Mouse (Mus musculus): Measurements from ENCODE around the gene Dennd4a.

The Dennd4a gene
- long read RNA-seq, experiment 1, partial matches to known transcripts = 0 of 3 reads
- long read RNA-seq, experiment 1, other reads (novel, unspliced or antisense) = 3 of 3 reads
- long read RNA-seq, experiment 2, partial matches to known transcripts = 1 of 3 reads
- long read RNA-seq, experiment 2, other reads (novel, unspliced or antisense) = 2 of 3 reads

DNA sequence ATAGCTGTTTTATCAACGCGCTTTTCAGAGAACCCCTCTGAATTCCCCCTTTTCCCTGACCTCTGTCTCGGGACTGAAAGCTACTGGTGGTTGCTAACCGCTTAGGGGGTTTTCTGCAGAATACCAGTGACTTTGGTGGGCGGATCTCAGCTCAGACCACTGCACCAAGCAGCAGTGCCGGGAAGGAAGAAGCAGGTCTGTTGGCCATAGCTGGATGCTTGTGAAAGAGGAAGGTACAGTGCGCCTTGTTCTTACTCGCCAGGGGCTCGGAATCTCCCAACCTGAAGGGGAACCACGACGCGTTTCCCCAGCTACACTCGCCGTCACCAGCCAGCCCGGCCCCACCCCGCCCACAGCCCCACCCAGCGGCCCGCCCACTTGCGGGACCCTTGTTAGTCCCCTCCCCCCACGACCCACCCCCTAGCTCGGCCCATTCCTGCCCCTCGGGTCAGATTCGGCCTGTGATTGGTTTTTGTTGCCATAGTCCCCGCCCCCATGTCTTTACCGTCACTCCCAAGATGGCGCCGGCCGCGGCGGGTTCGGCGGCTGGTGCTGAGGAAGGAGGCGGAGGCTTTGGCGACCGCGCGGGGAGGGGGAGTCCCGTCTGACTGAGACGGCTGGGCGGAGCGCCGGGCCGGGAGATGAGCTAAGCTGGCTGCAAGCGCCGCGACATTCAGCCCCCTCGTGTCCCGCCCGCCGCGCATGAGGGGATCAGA is at the start of gene Dennd4a:
Gene Dennd4a (plus strand): TSS at position 519 of the 716 bp plus-strand sequence.
- intact Hi-C loops (cut with DNase I) = no loop called here

DNA sequence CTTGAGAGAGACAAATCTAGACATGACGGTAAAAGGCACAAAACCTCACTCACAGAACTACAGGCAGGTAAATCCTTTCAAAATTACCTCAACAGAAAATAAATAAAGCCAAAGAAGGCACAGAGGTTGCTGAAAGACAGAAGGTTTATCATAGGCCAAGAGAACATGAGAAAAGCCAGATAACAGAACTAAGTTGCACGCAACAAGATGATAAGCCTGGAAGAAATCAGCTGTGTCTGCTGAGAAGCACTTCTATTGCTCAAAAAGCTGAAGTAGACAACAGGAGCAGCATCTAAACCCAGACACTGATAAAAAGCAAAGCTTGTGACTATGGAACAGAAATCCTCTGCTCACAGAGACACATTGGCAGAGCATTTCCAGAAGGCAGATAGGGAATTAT is 46.3 kb upstream of the Dennd4a start:
- intact Hi-C loops (cut with DNase I) = no loop called here

DNA sequence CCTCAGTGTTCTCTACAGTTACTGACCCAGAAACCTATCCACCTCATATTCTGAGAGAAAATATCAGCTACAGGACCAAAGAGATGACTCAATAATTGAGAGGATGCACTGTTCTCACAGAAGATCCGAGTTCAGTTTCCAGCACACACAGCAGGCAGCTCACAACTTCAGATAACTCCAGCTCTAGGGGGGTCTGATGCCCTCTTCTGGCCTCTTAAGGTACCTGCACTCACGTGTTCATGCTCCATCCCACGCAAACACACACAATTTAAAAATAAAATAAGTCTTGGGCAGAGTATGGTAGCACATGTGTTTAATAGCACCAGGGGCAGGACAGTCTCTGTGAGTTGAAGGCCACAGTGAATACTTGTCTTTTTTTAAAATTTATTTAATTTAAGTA is 45.0 kb upstream of the Dennd4a start:
- intact Hi-C loops (cut with DNase I) = no loop called here

DNA sequence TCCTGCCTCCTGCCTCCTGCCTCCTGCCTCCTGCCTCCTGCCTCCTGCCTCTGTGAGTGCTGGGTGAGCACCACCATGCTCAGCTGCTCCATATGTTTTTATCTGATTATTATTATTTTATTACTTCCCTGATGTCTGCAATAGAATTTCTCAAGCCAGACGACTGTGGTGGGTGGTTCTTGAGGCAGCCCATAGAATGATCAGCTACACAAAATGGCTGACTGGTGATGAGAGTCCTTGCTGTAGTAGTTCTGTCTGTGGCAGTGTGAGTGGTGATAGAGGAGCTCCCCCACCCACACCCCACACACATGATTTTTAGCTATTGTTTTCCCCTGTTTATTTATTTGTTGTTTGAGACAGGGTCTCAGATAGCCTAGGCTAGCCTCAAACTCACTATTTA is 43.3 kb upstream of the Dennd4a start:
- intact Hi-C loops (cut with DNase I) = no loop called here

DNA sequence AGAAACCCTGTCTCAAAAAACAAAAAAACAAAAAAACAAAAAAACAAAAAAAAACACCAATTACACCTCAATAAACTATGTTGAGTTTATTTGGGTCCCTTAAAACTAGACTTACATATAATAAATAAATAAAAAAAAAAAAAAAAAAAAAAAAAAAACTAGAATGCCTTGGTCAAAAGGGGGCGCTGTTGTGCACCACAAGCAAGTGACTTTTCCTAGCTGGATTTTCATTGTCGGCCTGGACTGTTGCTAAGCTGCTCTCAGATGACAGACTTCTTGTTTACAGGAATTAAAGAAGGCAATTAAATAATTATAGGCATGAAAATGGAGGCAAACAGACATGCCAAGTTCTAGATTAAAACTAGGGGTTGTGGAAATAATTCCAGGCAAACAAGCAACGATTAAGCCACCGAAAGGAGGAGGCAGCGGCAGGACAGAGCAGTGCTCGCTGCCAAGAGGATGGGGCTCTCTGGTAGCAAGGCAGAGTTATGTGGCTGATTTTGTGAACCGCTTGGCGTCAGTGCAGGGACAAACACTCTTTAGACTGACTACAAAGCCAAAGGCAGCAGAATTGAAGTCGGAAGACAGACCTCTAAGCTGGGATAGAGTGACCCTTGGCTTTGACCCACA is 42.0 kb upstream of the Dennd4a start:
- intact Hi-C loops (cut with DNase I) = no loop called here

DNA sequence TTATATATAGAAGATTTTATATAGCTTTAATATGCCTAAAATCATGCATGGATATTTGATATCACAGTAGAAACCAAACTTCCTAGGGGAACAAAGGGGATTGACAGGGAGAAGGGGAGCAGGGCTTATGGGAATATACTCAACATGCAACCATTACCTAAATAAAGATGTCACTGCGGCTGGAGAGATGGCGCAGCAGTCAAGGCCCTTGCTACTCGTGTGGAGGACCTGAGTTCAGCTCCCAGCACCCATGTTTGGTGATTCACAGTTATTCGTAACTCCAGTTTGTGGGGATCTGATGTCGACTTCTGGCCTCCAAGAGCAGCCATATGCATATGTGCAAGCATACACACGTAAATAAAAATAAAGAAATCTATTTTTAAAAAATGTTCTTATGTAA is 41.2 kb upstream of the Dennd4a start:
- intact Hi-C loops (cut with DNase I) = loop anchor here (10.0 kb wide), 1 partner anchor 165 kb away; no protein-coding TSS in a partner anchor

DNA sequence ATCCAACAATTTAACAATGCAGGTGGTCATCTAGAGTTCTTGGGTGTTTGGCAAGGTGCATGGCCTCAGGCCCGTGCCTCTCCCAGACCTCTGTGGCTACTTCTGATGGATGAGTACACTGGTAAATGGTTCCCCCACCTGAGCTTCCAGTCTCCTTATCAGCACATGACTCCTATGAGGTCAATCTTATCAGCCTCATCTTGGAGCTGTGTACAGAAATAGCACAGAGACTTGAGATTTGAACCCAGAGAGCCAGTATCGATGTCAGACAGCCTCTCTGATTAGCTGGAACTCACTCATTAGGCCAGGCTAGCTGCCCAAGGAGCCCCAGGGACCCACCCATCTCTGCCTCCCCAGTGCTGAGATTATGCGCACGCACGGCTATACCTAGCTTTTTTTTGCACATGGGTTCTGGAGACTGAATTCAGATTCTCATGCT is 40.7 kb upstream of the Dennd4a start:
- intact Hi-C loops (cut with DNase I) = loop anchor here (10.0 kb wide), 1 partner anchor 164 kb away; no protein-coding TSS in a partner anchor

DNA sequence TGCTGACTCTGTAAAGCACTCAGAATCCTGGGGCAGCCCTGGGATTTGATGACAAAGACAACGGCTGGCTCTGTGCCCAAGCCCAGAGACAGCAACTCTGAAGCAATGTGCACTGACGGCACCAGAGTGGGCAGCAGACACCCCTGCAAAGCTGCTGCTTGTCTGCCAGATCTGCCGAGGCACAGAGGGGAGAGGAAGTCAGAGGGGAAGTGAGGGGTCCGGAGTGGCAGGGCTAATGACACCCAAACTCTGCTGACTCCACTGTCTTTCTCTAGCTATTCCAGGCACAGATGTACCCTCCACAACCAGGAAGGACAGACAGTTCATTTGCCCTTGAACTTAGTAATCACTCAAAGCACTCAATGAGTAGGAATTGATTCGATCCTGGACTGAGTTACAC is 39.9 kb upstream of the Dennd4a start:
- intact Hi-C loops (cut with DNase I) = loop anchor here (10.0 kb wide), 1 partner anchor 164 kb away; no protein-coding TSS in a partner anchor

DNA sequence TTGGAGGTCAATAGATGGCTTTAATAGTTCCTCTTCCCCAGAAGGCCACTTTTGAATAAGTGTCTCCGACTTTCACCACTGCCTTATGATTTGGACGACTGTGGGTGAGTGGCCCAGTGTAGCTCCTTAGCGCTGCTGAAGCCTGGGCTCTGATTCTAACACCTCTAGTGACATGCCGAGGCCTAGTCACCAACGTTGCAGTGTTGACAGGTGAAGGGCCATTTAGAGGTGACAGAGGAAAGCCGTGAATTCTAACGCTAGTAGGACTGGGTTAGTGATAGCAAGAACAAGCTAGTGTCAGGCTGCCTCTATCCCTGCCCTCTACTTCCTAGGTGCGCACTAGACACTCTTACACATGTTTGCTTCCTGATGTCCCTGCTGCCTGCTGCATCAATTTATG is 37.9 kb upstream of the Dennd4a start:
- intact Hi-C loops (cut with DNase I) = loop anchor here (10.0 kb wide), 1 partner anchor 162 kb away; no protein-coding TSS in a partner anchor

DNA sequence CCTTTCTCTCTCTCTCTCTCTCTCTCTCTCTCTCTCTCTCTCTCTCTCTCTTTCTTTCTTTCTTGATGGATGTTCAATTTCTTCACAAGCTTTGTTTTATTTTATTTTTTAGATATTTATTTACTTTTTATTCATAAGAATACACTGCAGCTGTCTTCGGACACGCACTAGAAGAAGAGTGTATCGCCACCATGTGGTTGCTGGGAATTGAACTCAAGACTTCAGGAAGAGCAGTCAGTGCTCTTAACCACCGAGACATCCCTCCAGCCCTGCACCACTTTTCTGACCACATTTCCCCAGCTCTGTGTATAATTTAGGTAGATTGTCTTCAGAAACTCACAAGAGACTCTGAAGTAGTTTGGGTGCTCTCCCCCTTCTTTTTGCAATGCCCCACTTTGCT is 37.2 kb upstream of the Dennd4a start:
- intact Hi-C loops (cut with DNase I) = loop anchor here (10.0 kb wide), 1 partner anchor 161 kb away; no protein-coding TSS in a partner anchor

DNA sequence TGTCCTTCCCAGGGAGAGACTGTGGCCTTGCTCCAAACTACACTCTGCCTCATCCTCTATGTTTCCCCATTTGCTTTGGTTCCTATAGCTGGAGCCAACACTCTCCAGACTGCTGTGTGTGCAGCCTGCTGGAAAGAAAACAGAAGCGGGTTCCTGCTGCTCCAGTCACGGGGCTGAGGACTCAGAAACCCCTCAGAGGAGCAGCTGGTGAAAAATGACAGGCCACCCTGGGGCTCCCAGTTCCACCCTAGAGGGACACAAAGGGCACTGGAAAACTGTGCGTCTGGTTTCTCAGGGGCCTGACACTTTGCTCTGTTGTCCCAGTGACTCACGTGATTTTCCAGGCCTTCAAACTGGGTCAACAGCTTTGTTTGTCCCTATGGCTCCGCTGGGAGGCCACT is 36.7 kb upstream of the Dennd4a start:
- intact Hi-C loops (cut with DNase I) = loop anchor here (10.0 kb wide), 1 partner anchor 160 kb away; no protein-coding TSS in a partner anchor

DNA sequence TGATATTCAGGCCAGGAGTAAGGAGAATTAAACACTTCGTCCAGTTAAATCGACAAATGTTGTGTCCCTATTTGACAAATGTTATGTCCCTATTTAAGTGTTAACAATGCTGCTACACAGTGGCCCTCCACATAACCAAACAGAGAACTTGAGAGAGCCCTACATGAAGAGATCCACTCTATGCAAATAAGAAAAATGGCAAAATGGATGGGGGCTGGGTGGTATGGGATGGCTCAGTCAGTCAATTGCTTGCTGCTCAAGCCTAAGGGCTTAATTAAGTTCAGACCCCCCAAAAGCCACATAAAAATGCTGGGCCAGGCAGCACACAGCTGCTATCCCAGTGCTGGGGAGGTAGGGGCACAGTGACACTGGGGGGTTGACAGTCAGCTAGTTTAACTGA is 36.3 kb upstream of the Dennd4a start:
- intact Hi-C loops (cut with DNase I) = loop anchor here (5.0 to 10.0 kb wide), 2 partner anchors 127 to 160 kb away; no protein-coding TSS in a partner anchor

DNA sequence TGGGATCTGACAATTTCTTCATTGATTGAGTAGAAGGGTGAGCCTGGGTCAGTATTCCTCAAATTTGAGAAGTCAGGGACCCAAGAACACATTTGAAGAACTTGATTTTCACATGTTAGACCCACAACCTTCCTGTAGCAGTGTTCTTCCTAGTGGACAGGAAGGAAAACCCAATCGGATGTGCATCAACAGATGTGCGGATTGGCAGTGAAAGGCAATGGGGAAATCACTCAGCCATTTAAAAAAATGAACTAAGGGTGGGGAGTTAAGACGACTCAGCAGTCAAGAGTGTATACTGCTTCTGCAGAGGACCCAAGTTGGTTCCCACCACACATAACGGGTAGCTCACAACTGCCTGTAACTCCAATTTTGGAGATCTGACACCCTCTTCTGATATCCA is 35.6 kb upstream of the Dennd4a start:
- intact Hi-C loops (cut with DNase I) = loop anchor here (5.0 to 10.0 kb wide), 2 partner anchors 127 to 159 kb away; no protein-coding TSS in a partner anchor

DNA sequence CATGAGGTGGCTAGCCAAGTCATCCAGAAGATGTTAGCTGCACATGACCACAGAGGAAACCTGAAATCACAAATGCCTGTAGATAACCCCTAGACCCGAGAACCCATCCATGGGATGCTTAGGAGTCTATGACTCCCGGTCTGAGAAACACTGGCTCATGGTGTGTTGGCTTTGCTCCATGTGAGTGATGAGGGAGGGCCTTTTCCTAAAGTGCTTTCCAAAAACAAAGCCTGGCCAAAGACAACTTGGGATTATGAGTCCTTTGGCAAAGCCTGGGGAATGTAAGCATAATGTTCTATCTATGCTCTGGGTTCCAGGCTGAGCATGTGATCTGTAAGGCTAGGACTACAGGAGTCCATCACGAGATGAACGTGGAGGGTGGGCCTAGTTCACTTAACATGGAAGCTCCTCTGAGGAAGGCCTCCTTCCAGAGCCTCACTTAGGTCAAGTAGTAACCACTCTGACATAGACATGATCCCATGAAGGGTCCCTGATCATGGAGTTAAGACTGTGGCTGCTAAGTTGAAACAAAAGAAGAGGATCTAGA is 33.6 kb upstream of the Dennd4a start:
- intact Hi-C loops (cut with DNase I) = loop anchor here (5.0 to 10.0 kb wide), 2 partner anchors 125 to 157 kb away; no protein-coding TSS in a partner anchor

DNA sequence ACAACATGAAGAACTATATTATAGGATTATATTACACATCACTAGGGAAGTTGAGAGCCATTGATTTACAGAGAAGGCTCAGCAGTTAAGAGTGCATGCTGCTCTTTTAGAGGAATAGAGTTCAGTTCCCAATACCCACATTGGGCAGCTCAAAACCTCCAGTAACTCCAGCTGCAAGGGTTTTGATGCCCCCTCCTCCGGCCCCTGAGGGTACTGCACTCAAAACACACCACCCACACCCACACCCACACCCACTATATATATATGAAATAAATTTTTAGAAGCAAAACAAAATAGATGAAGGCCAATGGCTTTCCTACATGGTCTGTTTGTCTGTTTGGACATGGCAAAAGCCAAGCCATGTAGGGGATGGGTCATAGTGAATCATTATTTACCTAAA is 33.0 kb upstream of the Dennd4a start:
- intact Hi-C loops (cut with DNase I) = loop anchor here (2.0 to 10.0 kb wide), 3 partner anchors 85 to 157 kb away; no protein-coding TSS in a partner anchor

DNA sequence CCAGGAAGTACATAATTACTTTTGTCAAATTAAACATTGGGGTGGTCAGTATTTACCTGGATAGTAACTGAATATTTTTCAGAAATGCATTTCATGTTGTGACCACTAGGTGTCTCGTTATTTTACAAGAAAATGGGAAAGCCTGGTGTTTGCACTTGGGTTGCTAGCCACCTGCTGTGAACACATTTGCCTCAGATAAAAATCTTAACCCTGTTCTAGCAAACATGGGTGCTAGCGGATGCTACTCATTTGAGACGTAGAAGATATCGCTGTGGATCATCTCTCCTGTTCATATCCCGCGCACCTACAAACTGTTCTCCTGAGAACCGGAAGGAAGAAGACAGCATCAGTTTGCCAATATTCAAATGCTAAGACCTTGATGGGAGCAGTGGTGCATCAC is 31.5 kb upstream of the Dennd4a start:
- intact Hi-C loops (cut with DNase I) = loop anchor here (2.0 to 10.0 kb wide), 3 partner anchors 83 to 155 kb away; no protein-coding TSS in a partner anchor

DNA sequence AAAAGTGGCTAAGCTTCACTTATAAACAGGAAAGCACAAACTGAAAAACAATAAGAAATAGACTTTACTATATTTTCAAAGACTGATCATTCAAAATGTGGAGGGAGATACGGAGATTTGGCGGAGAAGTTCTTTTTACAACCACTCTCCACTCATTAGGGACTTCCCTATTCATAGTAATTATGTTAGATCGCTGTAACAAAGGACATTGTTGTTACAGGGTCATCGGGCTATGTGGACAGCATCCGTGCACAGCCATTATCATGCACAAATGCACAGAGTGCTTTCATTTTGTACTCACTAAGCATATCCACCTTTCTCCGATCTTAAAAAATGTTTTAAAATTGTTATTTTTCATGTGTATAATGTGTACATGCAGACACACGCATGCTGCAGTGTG is 27.6 kb upstream of the Dennd4a start:
- intact Hi-C loops (cut with DNase I) = no loop called here

DNA sequence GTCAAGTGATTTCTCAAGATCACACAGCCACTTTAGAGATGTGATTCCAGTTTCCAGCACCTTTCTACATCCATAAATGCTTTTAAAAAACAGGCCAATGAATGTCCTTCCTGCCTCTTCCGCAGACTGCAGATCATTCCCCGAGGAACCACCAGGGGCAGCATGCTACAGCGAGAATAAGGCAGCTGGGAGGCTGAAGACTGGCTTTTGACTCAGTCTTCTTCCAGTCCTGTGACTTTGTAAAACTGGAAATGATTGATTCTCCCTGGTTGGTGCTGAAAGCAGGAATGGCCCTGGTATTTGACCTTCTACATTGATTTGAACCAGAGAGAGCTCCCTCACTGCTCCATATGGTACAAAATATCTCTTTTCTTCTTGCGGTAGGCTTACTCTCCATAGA is 26.3 kb upstream of the Dennd4a start:
- intact Hi-C loops (cut with DNase I) = no loop called here

DNA sequence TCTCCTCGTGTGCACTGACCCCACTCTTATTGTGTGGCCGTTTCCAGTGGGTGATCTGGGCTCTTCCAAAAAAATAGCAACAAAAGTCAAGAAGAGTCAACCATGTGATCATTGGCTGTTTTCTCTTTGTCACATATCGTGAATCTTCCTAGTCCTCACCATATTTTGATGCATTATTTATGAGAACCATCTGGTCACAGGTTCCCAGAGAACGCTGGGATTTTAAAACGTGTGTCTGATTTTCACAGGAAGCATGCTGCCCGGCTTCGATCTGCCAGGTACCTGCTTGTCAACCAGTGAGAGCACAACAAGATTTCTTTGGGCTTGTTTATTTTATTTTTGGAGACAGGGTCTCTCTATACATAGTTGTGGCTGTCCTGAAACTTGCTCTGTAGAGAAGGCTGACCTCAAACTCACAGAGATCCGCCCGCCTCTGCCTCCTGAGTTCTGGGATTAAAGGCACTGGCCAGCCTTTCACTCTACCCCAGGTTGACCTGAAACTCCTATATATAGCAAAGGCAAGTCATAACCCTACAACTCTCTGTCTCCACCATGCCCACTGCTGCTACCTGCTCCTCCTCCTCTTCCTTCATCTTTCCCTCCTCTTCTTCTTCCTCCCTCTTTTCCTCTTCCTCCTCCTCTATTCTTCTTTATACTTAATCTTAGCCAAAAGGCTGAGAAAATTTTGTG is 24.8 kb upstream of the Dennd4a start:
- intact Hi-C loops (cut with DNase I) = no loop called here

DNA sequence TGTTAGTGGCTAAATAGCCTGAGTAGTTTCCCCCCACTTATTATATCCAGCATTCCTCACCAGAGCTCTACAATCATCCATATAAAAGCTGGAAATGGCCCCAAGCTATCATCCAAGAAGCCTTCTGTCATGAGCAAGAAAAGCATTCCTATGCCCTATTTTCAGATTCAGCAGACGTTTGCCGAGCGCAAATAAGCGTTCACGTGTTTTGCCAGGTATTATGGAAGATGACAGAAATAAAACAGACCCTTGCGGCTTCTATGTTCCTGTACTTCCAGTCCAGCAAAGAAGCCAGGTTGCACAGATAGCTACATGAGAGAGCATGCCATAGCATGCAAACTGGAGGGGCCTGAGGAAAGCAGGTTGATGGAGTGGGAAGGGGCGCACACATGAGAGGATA is 23.1 kb upstream of the Dennd4a start:
- intact Hi-C loops (cut with DNase I) = no loop called here

DNA sequence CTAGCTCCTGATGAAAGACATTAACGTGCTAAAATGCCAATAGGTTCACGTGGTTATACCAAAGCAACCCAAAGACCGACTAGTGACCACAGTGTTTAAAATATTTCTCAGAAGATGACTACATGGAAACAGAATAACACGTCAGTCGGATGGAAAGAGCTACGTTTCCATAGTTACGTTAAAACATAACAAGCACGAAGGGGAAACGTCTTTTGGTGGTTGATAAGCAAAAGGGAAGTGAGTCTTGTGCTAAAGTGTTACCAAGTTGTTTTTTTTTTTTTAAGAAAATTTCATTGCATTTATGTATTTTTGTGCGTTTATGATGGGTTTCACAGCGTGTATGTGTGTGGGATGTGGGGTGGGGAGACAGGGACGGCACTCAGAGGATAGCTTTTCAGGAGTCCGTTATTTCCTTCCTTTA is 21.8 kb upstream of the Dennd4a start:
- intact Hi-C loops (cut with DNase I) = no loop called here
